Mouse (Mus musculus) kidney, embryonic 16.5 days (tissue): ENCODE results near the gene Prkag2. TPM values are rescaled to one million over a fixed set of nuclear protein-coding genes. Genes with fewer than 3 reads are reported as not detected.
A peak's percentile ranks its signal among the peaks of the same experiment; 100 is the strongest.

Experiments
- ATAC-seq: fragments of 200-750 bp; cut with Nextera tagmentation; 2 replicates; pipeline ENCODE4 v1.8.0; 2017; ENCODE audit warnings: moderate TSS enrichment; ENCODE audit not compliant: low FRiP score, low TSS enrichment
- H3K27ac ChIP-seq: fragments of 300-500 bp; sonication (generic); 2 replicates; pipeline ENCODE4 v1.5.1; 2014; ENCODE audit warnings: low read length
- H3K27me3 ChIP-seq: fragments of 300-500 bp; sonication (generic); 2 replicates; pipeline ENCODE4 v1.6.1; 2014; ENCODE audit warnings: low read length, control low read depth, mixed read lengths; ENCODE audit not compliant: insufficient read depth
- H3K36me3 ChIP-seq: fragments of 300-500 bp; sonication (generic); 2 replicates; pipeline ENCODE4 v1.6.1; 2014; ENCODE audit warnings: low read length, control low read depth, mixed read lengths; ENCODE audit not compliant: insufficient read depth
- H3K4me1 ChIP-seq: fragments of 300-500 bp; sonication (generic); 2 replicates; pipeline ENCODE4 v1.6.1; 2014; ENCODE audit warnings: low read length, control low read depth, mixed read lengths; ENCODE audit not compliant: insufficient read depth
- H3K4me2 ChIP-seq: fragments of 300-500 bp; sonication (generic); replicated peaks from 2 replicates; pipeline ENCODE4 v1.6.1; 2014; ENCODE audit warnings: low read depth, low read length
- H3K4me3 ChIP-seq: fragments of 300-500 bp; sonication (generic); 2 replicates; pipeline ENCODE4 v1.5.1; 2014; ENCODE audit warnings: mild to moderate bottlenecking, low read length
- H3K9ac ChIP-seq: fragments of 300-500 bp; sonication (generic); replicated peaks from 2 replicates; pipeline ENCODE4 v1.6.1; 2014; ENCODE audit warnings: low read length
- H3K9me3 ChIP-seq: fragments of 300-500 bp; sonication (generic); 2 replicates; pipeline ENCODE4 v1.6.1; 2016; ENCODE audit warnings: low read length, control low read depth
- WGBS: fragments of 180-500 bp; shearing (Covaris S2); extraction: QIAGEN DNeasy Blood & Tissue Kit; methylation state at CpG from one replicate; pipeline ENCODE4 v1.1.7; 2014; 5-methylcytosine and 5-hydroxymethylcytosine counted together
- polyA plus RNA-seq: library from polyadenylated mRNA; unstranded; fragments of >200 nt; fragmentation: Nextera tagmentation; extraction: Ambion mirVana; gene quantifications from 2 replicates; pipeline ENCODE4 v1.2.1, GENCODE M21; 2015

The Prkag2 gene
- 43.4 and 45.9 TPM in 2 replicates for polyA plus RNA-seq

DNA sequence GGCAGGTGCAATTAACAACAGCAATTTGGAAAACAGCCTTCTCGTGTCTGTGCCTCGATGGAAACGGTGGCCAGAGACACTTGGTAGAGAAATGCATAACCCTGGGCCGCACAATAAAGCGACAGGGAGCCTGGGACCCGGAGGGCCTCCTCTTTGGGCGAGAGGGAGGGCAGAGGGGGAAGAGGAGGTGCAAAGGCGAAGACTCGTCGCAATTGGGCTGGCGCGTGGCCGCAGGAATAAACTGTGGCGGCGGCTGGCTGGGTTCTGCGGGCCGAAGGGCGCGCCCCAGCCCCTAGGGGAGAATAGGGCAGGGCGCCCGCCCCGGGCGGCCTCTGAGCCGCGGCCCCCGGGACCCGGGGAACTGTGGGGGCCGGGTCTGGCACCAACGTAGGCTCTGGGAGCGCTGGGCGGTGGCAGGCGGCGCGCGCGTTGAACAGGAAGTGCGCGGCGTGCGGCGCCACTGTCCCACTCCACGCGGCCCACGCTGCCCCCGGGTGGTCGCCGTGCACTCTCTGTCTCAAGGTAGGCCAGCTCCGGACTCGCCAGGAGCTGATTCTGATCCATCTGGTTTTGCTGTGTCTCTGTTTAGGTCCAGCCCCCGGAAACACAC lies at the start of gene Prkag2:
Gene Prkag2, minus strand, starts transcription at position 127 of the 610 bp plus-strand sequence.
- H3K27ac ChIP-seq = peak within 1 kb of the TSS; percentile 54

DNA sequence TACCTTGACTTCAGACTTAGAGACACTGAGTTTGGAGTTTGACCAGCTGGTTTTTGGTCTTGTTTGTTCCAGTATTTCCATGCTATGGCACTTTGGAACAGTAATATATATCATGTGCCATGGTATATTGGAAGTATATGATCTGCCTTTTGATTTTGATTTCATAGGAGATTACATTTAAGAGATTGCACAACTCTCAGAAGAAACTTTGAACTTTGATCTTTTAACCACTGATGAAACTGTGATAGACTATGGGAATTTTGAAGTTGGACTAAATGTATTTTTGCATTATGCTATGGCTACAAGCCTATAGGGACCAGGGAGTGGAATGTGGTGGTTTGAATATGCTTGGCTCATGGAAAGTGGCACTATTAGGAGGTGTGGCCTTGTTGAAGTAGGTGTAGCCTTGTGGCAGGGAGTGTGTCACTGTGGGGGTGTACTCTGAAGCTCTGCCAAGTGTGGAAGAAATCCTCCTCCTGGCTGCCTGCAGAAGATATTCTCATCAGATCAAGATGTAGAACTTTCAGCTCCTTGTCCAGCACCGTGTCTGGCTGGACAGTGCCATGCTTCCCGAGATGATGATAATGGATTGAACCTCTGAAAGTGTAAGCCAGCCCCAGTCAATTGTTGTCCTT lies 49.0 kb upstream of the Prkag2 start:
- ATAC-seq = no peak
- no peak overlapping the region for H3K9ac ChIP-seq
- H3K27me3 ChIP-seq = no peaks in the 10 kb centered on the region
- H3K27ac ChIP-seq = no peak overlapping the region
- H3K4me2 ChIP-seq = no peak overlapping the region
- H3K4me1 ChIP-seq = no peaks in the 10 kb centered on the region
- H3K9me3 ChIP-seq = no peaks in the 10 kb centered on the region
- H3K36me3 ChIP-seq = no peaks in the 10 kb centered on the region
- 66% methylated on average over 2 of the region's 2 CpGs for WGBS
- H3K4me3 ChIP-seq = no peak overlapping the region

More for the DNA sequence above, at the start of gene Prkag2:
- H3K4me1 ChIP-seq = peaks cover 11% of the 10 kb centered on the region
- no peaks in the 10 kb centered on the region for H3K36me3 ChIP-seq
- H3K9me3 ChIP-seq = no peaks in the 10 kb centered on the region
- peak within 1 kb of the TSS; percentile 73 for H3K9ac ChIP-seq
- WGBS = under 1% methylated on average over 47 of the region's 50 CpGs
- H3K4me2 ChIP-seq = peak within 1 kb of the TSS; percentile 83
- peak; percentile 50 for ATAC-seq
- H3K27me3 ChIP-seq = peaks cover 14% of the 10 kb centered on the region
- H3K4me3 ChIP-seq = peak within 1 kb of the TSS; percentile 52

DNA sequence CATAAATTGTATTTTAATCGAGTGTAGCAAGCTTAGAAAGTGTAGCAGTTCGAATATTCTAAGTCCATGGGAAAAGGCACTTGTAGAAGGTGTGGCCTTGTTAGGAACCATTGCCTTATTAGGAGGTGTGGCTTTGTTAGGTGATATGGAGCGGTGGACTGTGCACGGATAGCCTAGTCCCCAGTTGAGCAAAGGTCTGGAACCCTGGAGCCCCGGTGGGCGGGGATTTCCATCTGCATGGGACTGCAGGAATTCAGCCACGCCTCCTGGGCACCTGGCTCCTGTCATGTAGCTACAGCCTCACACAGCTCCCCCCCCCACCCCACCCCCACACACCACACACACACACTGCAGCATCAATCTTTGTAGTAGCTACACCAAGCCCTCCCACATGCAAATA lies 46.3 kb upstream of the Prkag2 start:
- H3K9me3 ChIP-seq = no peaks in the 10 kb centered on the region
- no peaks in the 10 kb centered on the region for H3K36me3 ChIP-seq
- H3K27me3 ChIP-seq = no peaks in the 10 kb centered on the region
- no peaks in the 10 kb centered on the region for H3K4me1 ChIP-seq
- 76% methylated on average over 7 of the region's 7 CpGs for WGBS
- no peak overlapping the region for H3K4me3 ChIP-seq
- H3K27ac ChIP-seq = no peak overlapping the region
- no peak overlapping the region for H3K4me2 ChIP-seq
- ATAC-seq = no peak
- no peak overlapping the region for H3K9ac ChIP-seq

DNA sequence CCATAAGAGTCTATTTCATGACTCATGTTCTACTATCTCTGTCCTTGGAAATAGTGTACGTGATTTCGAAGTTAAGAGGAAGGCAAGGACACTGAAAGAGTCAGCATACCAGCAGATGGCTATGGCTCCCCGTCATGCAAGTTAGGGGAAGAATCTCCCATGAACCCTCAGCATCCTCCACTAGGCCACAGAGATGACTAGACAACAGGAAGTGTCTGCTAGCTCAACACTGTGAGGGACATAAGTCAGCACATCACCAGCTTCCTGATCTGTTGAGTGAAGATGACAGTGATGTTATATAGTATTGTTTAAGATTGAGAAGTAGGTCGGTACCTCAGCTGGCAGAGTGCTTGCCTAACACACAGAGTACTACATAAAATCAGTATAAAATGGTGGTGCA lies 27.4 kb upstream of the Prkag2 start:
- Histone ChIP-seq H3K4me1 (no peaks in the 10 kb centered on the region), H3K9ac (no peak overlapping the region), H3K27me3 (no peaks in the 10 kb centered on the region), H3K36me3 (no peaks in the 10 kb centered on the region), H3K4me2 (no peak overlapping the region), H3K9me3 (no peaks in the 10 kb centered on the region), H3K27ac (no peak overlapping the region), H3K4me3 (no peak overlapping the region)
- WGBS = 86% methylated on average over 4 of the region's 4 CpGs
- ATAC-seq = no peak

DNA sequence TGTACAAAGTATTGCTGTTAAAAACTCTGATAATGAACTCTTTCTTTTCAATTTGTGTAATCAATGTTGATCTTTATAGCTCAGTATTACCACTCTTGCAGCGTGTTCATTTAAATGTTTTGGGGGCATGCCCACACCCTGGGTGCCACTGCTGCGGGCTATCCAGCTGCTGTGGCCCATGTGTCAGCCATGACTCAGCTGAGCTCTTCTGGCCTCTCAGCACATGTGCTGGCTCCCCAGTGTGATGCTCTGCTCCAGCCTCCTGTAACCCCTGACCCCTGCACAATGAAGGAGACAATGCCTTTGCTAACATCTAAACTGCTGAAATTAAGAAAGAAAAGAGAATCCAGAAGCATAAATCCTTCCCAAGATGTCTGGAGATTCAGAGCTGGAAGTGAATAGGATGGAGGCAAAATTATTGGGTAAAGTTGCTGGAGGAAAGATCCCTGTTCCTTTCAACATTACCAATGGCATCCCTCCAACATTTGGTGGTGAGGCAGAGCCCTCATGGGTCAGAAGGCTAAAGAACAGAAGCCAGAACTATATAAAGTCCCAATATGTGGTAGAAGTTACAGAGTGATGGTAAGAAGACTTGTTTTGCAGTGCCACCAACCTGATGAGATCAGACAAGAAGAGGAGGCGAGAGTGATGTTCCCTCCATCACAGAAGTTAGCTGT lies 25.6 kb upstream of the Prkag2 start:
- H3K9me3 ChIP-seq = no peaks in the 10 kb centered on the region
- H3K4me2 ChIP-seq = no peak overlapping the region
- H3K27ac ChIP-seq = no peak overlapping the region
- no peak overlapping the region for H3K9ac ChIP-seq
- 86% methylated on average over 3 of the region's 3 CpGs for WGBS
- no peaks in the 10 kb centered on the region for H3K27me3 ChIP-seq
- no peak for ATAC-seq
- H3K4me3 ChIP-seq = no peak overlapping the region
- H3K4me1 ChIP-seq = no peaks in the 10 kb centered on the region
- H3K36me3 ChIP-seq = no peaks in the 10 kb centered on the region

DNA sequence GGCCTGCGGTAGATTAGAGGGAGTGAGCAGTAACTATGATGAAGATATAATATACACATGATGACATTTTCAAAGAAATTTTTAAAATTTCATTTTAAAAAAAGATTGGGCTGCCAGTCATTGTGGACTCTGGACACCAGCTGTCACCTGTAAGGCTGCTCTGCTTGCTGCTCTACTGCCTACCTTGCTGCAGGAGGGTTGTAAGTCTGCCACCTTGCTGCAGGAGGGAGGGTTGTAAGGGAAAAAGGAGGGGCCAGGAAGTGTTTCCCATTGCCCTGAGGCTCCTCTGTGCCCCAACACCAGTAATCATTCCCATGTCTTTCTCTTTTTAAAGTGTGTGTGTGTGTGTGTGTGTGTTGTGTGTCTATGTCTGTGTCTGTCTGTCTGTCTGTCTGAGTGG lies 22.1 kb upstream of the Prkag2 start:
- Histone ChIP-seq H3K4me3 (no peak overlapping the region), H3K9me3 (no peaks in the 10 kb centered on the region), H3K36me3 (no peaks in the 10 kb centered on the region), H3K4me2 (no peak overlapping the region), H3K9ac (no peak overlapping the region), H3K27ac (no peak overlapping the region), H3K4me1 (no peaks in the 10 kb centered on the region), H3K27me3 (no peaks in the 10 kb centered on the region)
- WGBS = 96% methylated on average over 1 of the region's 1 CpGs
- ATAC-seq = no peak

DNA sequence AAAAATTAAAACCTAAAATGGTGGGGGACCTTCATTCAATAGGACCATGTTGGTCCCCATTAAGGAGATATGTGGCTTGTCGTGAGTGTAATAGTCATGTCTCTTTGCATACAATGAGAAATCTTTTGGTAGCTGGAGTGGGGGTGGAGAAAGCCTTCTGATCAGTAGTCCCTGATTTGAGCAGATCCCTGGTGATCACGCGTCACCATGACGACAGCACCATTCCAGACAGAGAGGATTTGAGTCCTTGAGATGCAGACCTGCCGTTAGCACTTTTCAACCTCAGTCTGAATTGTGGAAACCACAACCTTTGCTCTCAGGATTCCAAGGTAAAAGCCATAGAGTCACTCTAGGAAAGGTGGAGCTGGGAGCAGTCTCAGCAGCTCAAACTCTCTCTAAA lies 18.7 kb upstream of the Prkag2 start:
- Histone ChIP-seq H3K4me3 (no peak overlapping the region), H3K4me1 (no peaks in the 10 kb centered on the region), H3K36me3 (no peaks in the 10 kb centered on the region), H3K9me3 (no peaks in the 10 kb centered on the region), H3K27me3 (no peaks in the 10 kb centered on the region), H3K9ac (no peak overlapping the region), H3K4me2 (no peak overlapping the region), H3K27ac (no peak overlapping the region)
- 89% methylated on average over 5 of the region's 5 CpGs for WGBS
- no peak for ATAC-seq

DNA sequence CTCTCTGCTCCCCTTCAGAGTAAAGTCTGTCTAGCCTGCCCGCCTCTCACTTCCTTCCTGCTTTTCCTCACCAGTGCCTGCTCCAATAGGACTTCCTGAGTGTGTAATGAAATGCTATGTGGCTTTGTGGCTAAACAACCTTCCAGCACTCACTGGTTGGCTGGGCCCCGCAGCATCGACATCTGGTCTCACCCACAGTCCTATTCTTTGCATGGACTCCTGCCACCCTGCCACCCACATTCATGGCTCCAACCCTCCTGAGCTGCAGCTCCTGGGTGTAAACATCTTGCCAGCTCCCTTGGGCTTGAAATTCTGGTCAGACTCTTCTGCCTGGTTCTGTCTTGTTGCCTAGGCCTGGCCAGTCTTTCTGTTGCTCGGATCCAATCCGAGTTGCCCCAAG lies 15.6 kb upstream of the Prkag2 start:
- H3K9ac ChIP-seq = no peak overlapping the region
- H3K27ac ChIP-seq = no peak overlapping the region
- H3K4me3 ChIP-seq = no peak overlapping the region
- H3K4me2 ChIP-seq = no peak overlapping the region
- no peaks in the 10 kb centered on the region for H3K4me1 ChIP-seq
- H3K36me3 ChIP-seq = no peaks in the 10 kb centered on the region
- H3K27me3 ChIP-seq = no peaks in the 10 kb centered on the region
- ATAC-seq = no peak
- 76% methylated on average over 5 of the region's 5 CpGs for WGBS
- no peaks in the 10 kb centered on the region for H3K9me3 ChIP-seq

DNA sequence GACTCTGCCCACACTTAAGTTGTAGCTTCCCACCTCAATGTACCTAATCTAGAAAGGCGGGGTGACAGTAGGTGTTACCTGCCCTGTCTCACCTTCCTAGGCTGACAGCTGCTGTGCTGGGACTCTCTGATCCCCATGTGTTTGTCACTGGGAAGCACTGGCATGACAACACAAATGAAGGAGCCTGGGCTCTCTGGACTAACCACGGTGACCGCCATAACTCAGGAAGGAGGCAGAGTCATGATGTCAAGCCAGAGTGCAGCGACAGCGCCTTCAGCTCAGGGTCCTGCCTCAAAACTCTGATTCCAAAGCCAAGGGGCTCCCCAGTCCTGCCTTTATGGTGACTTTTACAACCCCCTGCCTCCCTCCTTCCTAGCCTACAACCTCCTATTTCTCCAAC lies 14.8 kb upstream of the Prkag2 start:
- no peaks in the 10 kb centered on the region for H3K36me3 ChIP-seq
- H3K4me1 ChIP-seq = no peaks in the 10 kb centered on the region
- H3K4me2 ChIP-seq = no peak overlapping the region
- H3K27me3 ChIP-seq = no peaks in the 10 kb centered on the region
- no peaks in the 10 kb centered on the region for H3K9me3 ChIP-seq
- no peak overlapping the region for H3K27ac ChIP-seq
- H3K4me3 ChIP-seq = no peak overlapping the region
- no peak overlapping the region for H3K9ac ChIP-seq
- ATAC-seq = no peak
- WGBS = 56% methylated on average over 5 of the region's 5 CpGs

DNA sequence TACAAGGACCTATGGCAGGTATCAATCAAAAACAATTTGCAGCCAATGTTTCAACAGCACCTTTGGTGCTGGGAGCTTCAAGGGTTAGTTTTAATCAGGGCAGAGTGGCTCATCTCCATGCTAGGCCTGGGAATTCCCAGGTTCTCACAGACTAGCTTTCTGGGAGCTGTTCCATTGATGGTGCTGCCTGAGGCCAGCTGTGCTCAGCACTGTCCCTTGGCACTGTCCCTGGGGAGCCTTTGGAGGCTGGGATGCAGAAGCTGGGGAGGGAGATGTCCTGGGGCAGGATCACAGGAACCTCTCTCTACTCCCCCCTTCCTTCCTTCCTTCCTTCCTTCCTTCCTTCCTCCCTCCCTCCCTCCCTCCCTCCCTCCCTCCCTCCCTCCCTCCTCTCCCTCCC lies 13.7 kb upstream of the Prkag2 start:
- ATAC-seq = no peak
- Histone ChIP-seq H3K27me3 (no peaks in the 10 kb centered on the region), H3K36me3 (no peaks in the 10 kb centered on the region), H3K27ac (no peak overlapping the region), H3K4me2 (no peak overlapping the region), H3K4me3 (no peak overlapping the region), H3K9me3 (no peaks in the 10 kb centered on the region), H3K9ac (no peak overlapping the region), H3K4me1 (no peaks in the 10 kb centered on the region)
